Mouse (Mus musculus) spleen, adult 2 months (tissue): ENCODE results near the gene Pkdcc. TPM values are rescaled to one million over a fixed set of nuclear protein-coding genes. Genes with fewer than 3 reads are reported as not detected.
A peak's percentile ranks its signal among the peaks of the same experiment; 100 is the strongest.

Experiments used
- DNase-seq, 2 experiments: peaks; one replicate each; pipeline versions ENCODE4 v3.0.0 to v3.0.0-alpha.2; 2012 to 2021; ENCODE audit warnings: low spot score in 2 of 2, low read depth in 1 of 2
- H3K27ac ChIP-seq: fragments of 200-500 bp; 2 replicates; pipeline ENCODE4 v1.5.1; 2012; ENCODE audit warnings: low read length, inconsistent platforms; ENCODE audit not compliant: insufficient read depth
- H3K27me3 ChIP-seq: fragments of 200-500 bp; 2 replicates; pipeline ENCODE4 v1.6.1; 2012; ENCODE audit warnings: mild to moderate bottlenecking, moderate library complexity, low read length, inconsistent platforms; ENCODE audit not compliant: control insufficient read depth, insufficient read depth
- H3K36me3 ChIP-seq: fragments of 200-500 bp; 2 replicates; pipeline ENCODE4 v1.6.1; 2012; ENCODE audit warnings: mild to moderate bottlenecking, low read length, inconsistent platforms; ENCODE audit not compliant: control insufficient read depth, insufficient read depth
- H3K4me1 ChIP-seq: fragments of 200-500 bp; 2 replicates; pipeline ENCODE4 v1.6.1; 2011; ENCODE audit warnings: inconsistent platforms; ENCODE audit not compliant: control insufficient read depth, insufficient read depth, insufficient read length
- H3K4me3 ChIP-seq: fragments of 200-500 bp; 2 replicates; pipeline ENCODE4 v1.5.1; 2011; ENCODE audit warnings: mild to moderate bottlenecking, inconsistent platforms; ENCODE audit not compliant: insufficient read depth, insufficient read length; ENCODE audit errors: extremely low read depth
- CTCF ChIP-seq: fragments of 200-500 bp; IDR thresholded peaks from 2 replicates; pipeline ENCODE4 v1.5.1; 2011; ENCODE audit warnings: mild to moderate bottlenecking, inconsistent platforms; ENCODE audit not compliant: insufficient read depth, insufficient read length, insufficient replicate concordance; ENCODE audit errors: extremely low read depth
- POLR2A ChIP-seq: fragments of 200-500 bp; IDR thresholded peaks from 2 replicates; pipeline ENCODE4 v1.6.1; 2011; ENCODE audit warnings: low read depth, low read length, inconsistent platforms
- WGBS: fragments of 180-500 bp; shearing (Covaris S2); methylation state at CpG from one replicate; pipeline ENCODE4 v1.1.7; 2018; 5-methylcytosine and 5-hydroxymethylcytosine counted together
- polyA plus RNA-seq: library from polyadenylated mRNA; depleted of rRNA; stranded (reverse); fragments of >200 nt; gene quantifications from 2 replicates; pipeline ENCODE4 v1.2.3, GENCODE M21; 2012

The Pkdcc gene
- polyA plus RNA-seq, 1 experiment = 41.0 TPM

- Histone ChIP-seq H3K27me3 (no peaks in the 10 kb centered on the region), H3K36me3 (no peaks in the 10 kb centered on the region), H3K4me1 (no peaks in the 10 kb centered on the region), H3K4me3 (no peak overlapping the region), H3K27ac (0 out of 2 replicates have a peak overlapping the region, but pooled peaks have one; percentile 7)
- 74% methylated on average over 4 of the region's 4 CpGs for WGBS
- no peak for TF ChIP-seq POLR2A
- no peak for TF ChIP-seq CTCF
- no peak for DNase-seq
These were observed 17.6 kb upstream of the Pkdcc start for GRCm38 (mm10) chr17:83197361-83197923.

GRCm38 (mm10) chr17:83200469-83200868 is 14.6 kb upstream of the Pkdcc start:
- 89% methylated on average over 5 of the region's 5 CpGs for WGBS
- H3K27ac ChIP-seq = no peak overlapping the region
- H3K36me3 ChIP-seq = no peaks in the 10 kb centered on the region
- H3K4me1 ChIP-seq = no peaks in the 10 kb centered on the region
- DNase-seq = no peak
- no peaks in the 10 kb centered on the region for H3K27me3 ChIP-seq
- TF ChIP-seq POLR2A = no peak
- TF ChIP-seq CTCF = no peak
- no peak overlapping the region for H3K4me3 ChIP-seq

GRCm38 (mm10) chr17:83201257-83201656 is 13.8 kb upstream of the Pkdcc start:
- no peaks in the 10 kb centered on the region for H3K36me3 ChIP-seq
- no peak for DNase-seq
- no peak overlapping the region for H3K27ac ChIP-seq
- TF ChIP-seq POLR2A (no peak), CTCF (no peak)
- 74% methylated on average over 6 of the region's 6 CpGs for WGBS
- no peaks in the 10 kb centered on the region for H3K4me1 ChIP-seq
- H3K27me3 ChIP-seq = no peaks in the 10 kb centered on the region
- H3K4me3 ChIP-seq = no peak overlapping the region

- TF ChIP-seq POLR2A = no peak
- TF ChIP-seq CTCF = no peak
- WGBS = 84% methylated on average over 8 of the region's 8 CpGs
- no peaks in the 10 kb centered on the region for H3K27me3 ChIP-seq
- no peak for DNase-seq
- H3K27ac ChIP-seq = no peak overlapping the region
- no peaks in the 10 kb centered on the region for H3K4me1 ChIP-seq
- no peak overlapping the region for H3K4me3 ChIP-seq
- no peaks in the 10 kb centered on the region for H3K36me3 ChIP-seq
These were observed 11.3 kb upstream of the Pkdcc start for GRCm38 (mm10) chr17:83203692-83204383.

- DNase-seq = no peak
- no peak overlapping the region for H3K27ac ChIP-seq
- no peak overlapping the region for H3K4me3 ChIP-seq
- no peak for TF ChIP-seq CTCF
- no peak for TF ChIP-seq POLR2A
- H3K27me3 ChIP-seq = no peaks in the 10 kb centered on the region
- 51% methylated on average over 3 of the region's 3 CpGs for WGBS
- H3K36me3 ChIP-seq = no peaks in the 10 kb centered on the region
- H3K4me1 ChIP-seq = no peaks in the 10 kb centered on the region
These were observed 7.8 kb upstream of the Pkdcc start for GRCm38 (mm10) chr17:83207296-83207695.

- DNase-seq = no peak
- TF ChIP-seq CTCF (no peak), POLR2A (no peak)
- H3K4me3 ChIP-seq = no peak overlapping the region
- no peaks in the 10 kb centered on the region for H3K27me3 ChIP-seq
- no peaks in the 10 kb centered on the region for H3K4me1 ChIP-seq
- 45% methylated on average over 2 of the region's 2 CpGs for WGBS
- H3K36me3 ChIP-seq = no peaks in the 10 kb centered on the region
- no peak overlapping the region for H3K27ac ChIP-seq
These were observed 6.6 kb upstream of the Pkdcc start for GRCm38 (mm10) chr17:83208455-83208854.

- Histone ChIP-seq H3K4me3 (no peak overlapping the region), H3K4me1 (no peaks in the 10 kb centered on the region; the same call in 1 of the 2 replicates), H3K36me3 (no peaks in the 10 kb centered on the region), H3K27ac (no peak overlapping the region), H3K27me3 (peaks cover 11% of the 10 kb centered on the region)
- 81% methylated on average over 5 of the region's 5 CpGs for WGBS
- DNase-seq = no peak
- TF ChIP-seq POLR2A (no peak), CTCF (no peak)
These were observed 4.6 kb upstream of the Pkdcc start for GRCm38 (mm10) chr17:83210531-83210930.
